Mouse (Mus musculus): ENCODE results near the gene Phf19.

The Phf19 gene

GRCm38 (mm10) chr2:34938269-34939208 lies 24.7 kb upstream of the Phf19 start:
- no peak for DNase-seq

GRCm38 (mm10) chr2:34937460-34937859 lies 23.6 kb upstream of the Phf19 start:
- DNase-seq = no peak

GRCm38 (mm10) chr2:34927320-34927719 lies 13.5 kb upstream of the Phf19 start:
- no peak for DNase-seq

GRCm38 (mm10) chr2:34922729-34923128 lies 8.9 kb upstream of the Phf19 start:
- DNase-seq = no peak

GRCm38 (mm10) chr2:34920144-34920543 lies 6.3 kb upstream of the Phf19 start:
- DNase-seq = no peak

GRCm38 (mm10) chr2:34915103-34915502 lies 1.3 kb upstream of the Phf19 start:
- DNase-seq = no peak

GRCm38 (mm10) chr2:34914823-34915082 lies 927 bp upstream of the Phf19 start:
- DNase-seq = no peak

GRCm38 (mm10) chr2:34914069-34914822 lies 420 bp upstream of the Phf19 start:
- peak; percentile 45 for DNase-seq

- DNase-seq = no peak
These were observed 1.2 kb downstream of the Phf19 start for GRCm38 (mm10) chr2:34912613-34913012.

GRCm38 (mm10) chr2:34911871-34912270 lies 2.0 kb downstream of the Phf19 start:
- DNase-seq = no peak

- no peak for DNase-seq
These were observed 4.1 kb downstream of the Phf19 start for GRCm38 (mm10) chr2:34909719-34910118.

GRCm38 (mm10) chr2:34906861-34907604 lies 6.8 kb downstream of the Phf19 start:
- peak; percentile 63 for DNase-seq

- DNase-seq = no peak
These were observed 7.4 kb downstream of the Phf19 start for GRCm38 (mm10) chr2:34906426-34906825.

- DNase-seq = peak; percentile 99
These were observed 8.8 kb downstream of the Phf19 start for GRCm38 (mm10) chr2:34904849-34905542.

GRCm38 (mm10) chr2:34903652-34904405 lies 10.0 kb downstream of the Phf19 start:
- DNase-seq = no peak

- no peak for DNase-seq
These were observed 10.6 kb downstream of the Phf19 start for GRCm38 (mm10) chr2:34903191-34903590.

- DNase-seq = peak; percentile 44
These were observed 11.1 kb downstream of the Phf19 start for GRCm38 (mm10) chr2:34902731-34903130.

GRCm38 (mm10) chr2:34901726-34902125 lies 12.1 kb downstream of the Phf19 start:
- DNase-seq = no peak

GRCm38 (mm10) chr2:34900412-34900811 lies 13.4 kb downstream of the Phf19 start:
- no peak for DNase-seq

- no peak for DNase-seq
These were observed 14.1 kb downstream of the Phf19 start for GRCm38 (mm10) chr2:34899682-34900081.

- peak; percentile 61 for DNase-seq
These were observed 16.0 kb downstream of the Phf19 start for GRCm38 (mm10) chr2:34897820-34898219.

Data from lung, postnatal 14 days (tissue).